Mouse (Mus musculus) heart, embryonic 14.5 days (tissue): Measurements from ENCODE around the gene Gpcpd1. TPM values are rescaled to one million over a fixed set of nuclear protein-coding genes. Genes with fewer than 3 reads are reported as not detected.
"Not testable (repeated sequence)": the region's sequence is repeated elsewhere in the genome, so short reads cannot be mapped to it uniquely, and the experiment has no call there.

ENCODE experiments used
- ATAC-seq: fragments of 200-750 bp; cut with Nextera tagmentation; 2 replicates; pipeline ENCODE4 v1.8.0; 2017; ENCODE audit warnings: low read depth, moderate TSS enrichment; ENCODE audit not compliant: insufficient number of reproducible peaks, insufficient read depth, low FRiP score
- H3K27ac ChIP-seq, 2 experiments: fragments of 200-500 bp in 1 of 2; fragments of 300-500 bp in 1 of 2; sonication (generic) in 1 of 2; replicated peaks in 1 of 2; 2 replicates each; pipeline ENCODE4 v1.5.1; 2012 to 2014; ENCODE audit warnings: low read depth in 2 of 2, low read length in 2 of 2, control low read depth in 1 of 2, mild to moderate bottlenecking in 1 of 2, mixed read lengths in 1 of 2; ENCODE audit not compliant: control insufficient read depth in 1 of 2, insufficient read depth in 1 of 2
- H3K27me3 ChIP-seq: fragments of 300-500 bp; sonication (generic); 2 replicates; pipeline ENCODE4 v1.6.1; 2014; ENCODE audit warnings: mild to moderate bottlenecking, low read length, control low read depth; ENCODE audit not compliant: control insufficient read depth, insufficient read depth
- H3K36me3 ChIP-seq: fragments of 300-500 bp; sonication (generic); 2 replicates; pipeline ENCODE4 v1.6.1; 2014; ENCODE audit warnings: mild to moderate bottlenecking, control low read depth, low read length, mixed read lengths; ENCODE audit not compliant: control insufficient read depth, insufficient read depth
- H3K4me1 ChIP-seq, 2 experiments: fragments of 200-500 bp in 1 of 2; fragments of 300-500 bp in 1 of 2; sonication (generic) in 1 of 2; 2 replicates each; pipeline ENCODE4 v1.6.1; 2012 to 2014; ENCODE audit warnings: low read length in 2 of 2, control low read depth in 1 of 2, mixed read lengths in 1 of 2; ENCODE audit not compliant: control insufficient read depth in 2 of 2, insufficient read depth in 2 of 2
- H3K4me2 ChIP-seq: fragments of 300-500 bp; sonication (generic); 2 replicates; pipeline ENCODE4 v1.6.1; 2014; ENCODE audit warnings: mild to moderate bottlenecking, low read length
- H3K4me3 ChIP-seq, 2 experiments: fragments of 200-500 bp in 1 of 2; fragments of 300-500 bp in 1 of 2; sonication (generic) in 1 of 2; 2 replicates each; pipeline ENCODE4 v1.5.1; 2012 to 2014; ENCODE audit warnings: low read length in 2 of 2, mild to moderate bottlenecking in 2 of 2, control low read depth in 1 of 2, low read depth in 1 of 2, moderate library complexity in 1 of 2; ENCODE audit not compliant: control insufficient read depth in 1 of 2, insufficient read depth in 1 of 2
- H3K9ac ChIP-seq: fragments of 300-500 bp; sonication (generic); 2 replicates; pipeline ENCODE4 v1.6.1; 2014; ENCODE audit warnings: mild to moderate bottlenecking, low read length
- H3K9me3 ChIP-seq: fragments of 300-500 bp; sonication (generic); 2 replicates; pipeline ENCODE4 v1.6.1; 2016; ENCODE audit warnings: low read length, control low read depth; ENCODE audit not compliant: control insufficient read depth
- WGBS: fragments of 180-500 bp; shearing (Covaris S2); extraction: QIAGEN DNeasy Blood & Tissue Kit; methylation state at CpG from one replicate; pipeline ENCODE4 v1.1.7; 2014; 5-methylcytosine and 5-hydroxymethylcytosine counted together
- polyA plus RNA-seq: library from polyadenylated mRNA; unstranded; fragments of >200 nt; fragmentation: Nextera tagmentation; extraction: Ambion mirVana; gene quantifications from 2 replicates; pipeline ENCODE4 v1.2.1, GENCODE M21; 2014

The Gpcpd1 gene
- polyA plus RNA-seq, 1 experiment from 2014 or later, result 34.1 TPM

GRCm38 (mm10) chr2:132597866-132598480 is 10.4 kb upstream of the Gpcpd1 start:
- Histone ChIP-seq H3K4me2 (no peak overlapping the region), H3K9ac (no peak overlapping the region), H3K4me3 (no peak overlapping the region), H3K27me3 (no peaks in the 10 kb centered on the region), H3K36me3 (no peaks in the 10 kb centered on the region), H3K9me3 (no peaks in the 10 kb centered on the region), H3K4me1 (peaks cover 0 to 7% of the 10 kb centered on the region in 2 experiments; a peak in 2 of 4 replicates), H3K27ac (peak overlapping the region; percentile 39 to 49; a peak in 3 of 4 replicates)
- 54% methylated on average over 3 of the region's 3 CpGs for WGBS
- ATAC-seq, result no peak

- Histone ChIP-seq H3K4me3 (no peak overlapping the region), H3K27ac (peak overlapping the region in 1 of 2 experiments; percentile 49; a peak in 1 of 4 replicates), H3K4me2 (no peak overlapping the region), H3K27me3 (no peaks in the 10 kb centered on the region), H3K36me3 (no peaks in the 10 kb centered on the region), H3K9ac (no peak overlapping the region), H3K4me1 (peaks cover 0 to 7% of the 10 kb centered on the region in 2 experiments; a peak in 2 of 4 replicates), H3K9me3 (no peaks in the 10 kb centered on the region)
- 38% methylated on average over 8 of the region's 8 CpGs for whole genome bisulfite sequencing
- no peak for ATAC-seq
These were observed 9.7 kb upstream of the Gpcpd1 start for GRCm38 (mm10) chr2:132597226-132597625.

GRCm38 (mm10) chr2:132595601-132596235 is 8.2 kb upstream of the Gpcpd1 start:
- ATAC-seq, result no peak
- Histone ChIP-seq H3K4me1 (peaks cover 0 to 7% of the 10 kb centered on the region in 2 experiments; a peak in 2 of 4 replicates), H3K9ac (no peak overlapping the region), H3K27ac (no peak overlapping the region), H3K4me3 (no peak overlapping the region), H3K27me3 (no peaks in the 10 kb centered on the region), H3K4me2 (no peak overlapping the region), H3K9me3 (no peaks in the 10 kb centered on the region), H3K36me3 (no peaks in the 10 kb centered on the region)
- WGBS, result 76% methylated on average over 11 of the region's 11 CpGs

GRCm38 (mm10) chr2:132592126-132592525 is 4.6 kb upstream of the Gpcpd1 start:
- peaks cover 0 to 5% of the 10 kb centered on the region in 2 experiments; a peak in 2 of 4 replicates for H3K4me1 ChIP-seq
- H3K4me2 ChIP-seq, result no peak overlapping the region
- H3K27ac ChIP-seq, result no peak overlapping the region
- no peaks in the 10 kb centered on the region for H3K27me3 ChIP-seq
- H3K36me3 ChIP-seq, result no peaks in the 10 kb centered on the region
- no peak overlapping the region for H3K4me3 ChIP-seq
- H3K9ac ChIP-seq, result no peak overlapping the region
- no peak for ATAC-seq
- WGBS, result 77% methylated on average over 3 of the region's 3 CpGs
- no peaks in the 10 kb centered on the region for H3K9me3 ChIP-seq

- not testable (repeated sequence) for H3K4me3 ChIP-seq, H3K27me3 ChIP-seq, H3K9me3 ChIP-seq, H3K36me3 ChIP-seq, ATAC-seq, H3K27ac ChIP-seq, H3K4me1 ChIP-seq, H3K4me2 ChIP-seq, H3K9ac ChIP-seq
- 64% methylated on average over 3 of the region's 3 CpGs for WGBS
These were observed 4.0 kb upstream of the Gpcpd1 start for GRCm38 (mm10) chr2:132591579-132591978.

GRCm38 (mm10) chr2:132589906-132590538 is 2.5 kb upstream of the Gpcpd1 start:
- H3K9me3 ChIP-seq, result no peaks in the 10 kb centered on the region
- peaks cover 3% of the 10 kb centered on the region in 2 experiments; a peak in 2 of 4 replicates for H3K4me1 ChIP-seq
- ATAC-seq, result peak; percentile 69
- WGBS, result 55% methylated on average over 6 of the region's 6 CpGs
- H3K27ac ChIP-seq, result peak overlapping the region; percentile 58 to 76
- no peaks in the 10 kb centered on the region for H3K27me3 ChIP-seq
- H3K4me2 ChIP-seq, result no peak overlapping the region
- no peak overlapping the region for H3K4me3 ChIP-seq
- H3K9ac ChIP-seq, result no peak overlapping the region
- H3K36me3 ChIP-seq, result no peaks in the 10 kb centered on the region

- 48% methylated on average over 3 of the region's 3 CpGs for WGBS
- 0 out of 4 replicates have a peak overlapping the region, but pooled peaks of 1 of the 2 experiments have one; percentile 24 for H3K27ac ChIP-seq
These were observed 1.5 kb downstream of the Gpcpd1 start for GRCm38 (mm10) chr2:132586006-132586405.

More at GRCm38 (mm10) chr2:132586006-132586405, 1.5 kb downstream of the Gpcpd1 start:
- peaks cover 8 to 34% of the 10 kb centered on the region in 2 experiments for H3K4me1 ChIP-seq
- H3K9ac ChIP-seq, result no peak overlapping the region
- H3K4me3 ChIP-seq, result no peak overlapping the region
- H3K27me3 ChIP-seq, result no peaks in the 10 kb centered on the region
- H3K4me2 ChIP-seq, result no peak overlapping the region
- H3K9me3 ChIP-seq, result no peaks in the 10 kb centered on the region
- no peaks in the 10 kb centered on the region for H3K36me3 ChIP-seq
- no peak for ATAC-seq
